Mouse (Mus musculus): ENCODE data around the gene Ugt1a9.
"Not testable (repeated sequence)": the region's sequence is repeated elsewhere in the genome, so short reads cannot be mapped to it uniquely, and the experiment has no call there.

Gene Ugt1a9

DNA sequence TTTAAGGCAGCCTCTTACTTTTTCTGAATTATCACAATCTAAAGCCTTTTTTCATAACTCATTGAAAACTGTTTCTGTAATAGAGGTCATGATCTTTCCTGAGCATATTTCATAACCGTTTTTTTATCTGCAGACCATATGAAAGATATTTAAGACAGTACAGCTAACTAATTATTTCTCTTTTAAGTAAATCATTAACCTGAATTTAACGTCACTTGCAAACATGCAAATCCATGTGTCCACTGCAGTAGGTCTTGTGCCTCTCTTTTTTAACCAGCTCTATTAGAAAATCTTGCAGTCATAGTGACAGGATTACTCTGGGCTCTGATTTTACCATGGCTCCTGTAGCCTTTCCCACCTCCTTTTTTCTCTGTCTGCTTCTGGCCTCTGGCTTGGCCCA lies at the start of gene Ugt1a9:
TSS of gene Ugt1a9 (plus strand) at position 306 of the 400 bp plus-strand sequence.
- DNase-seq (ENCODE audit: low spot score in 2 of 2): no peak

DNA sequence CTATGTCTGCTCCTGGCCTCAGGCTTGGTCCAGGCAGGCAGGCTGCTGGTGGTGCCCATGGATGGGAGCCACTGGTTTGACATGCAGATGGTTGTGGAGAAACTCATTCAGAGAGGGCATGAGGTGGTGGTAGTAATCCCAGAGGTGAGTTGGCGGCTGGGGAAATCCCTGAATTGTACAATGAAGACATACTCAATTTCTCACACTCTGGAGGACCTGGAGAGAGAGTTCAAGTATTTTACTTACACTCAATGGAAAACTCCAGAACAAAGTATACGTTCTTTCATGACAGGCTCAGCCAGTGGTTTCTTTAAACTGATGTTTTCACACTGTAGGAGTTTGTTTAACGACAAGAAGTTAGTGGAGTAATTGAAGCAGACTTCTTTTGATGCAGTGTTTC lies 45.4 kb upstream of the Ugt1a9 start:
- not testable (repeated sequence) for DNase-seq (ENCODE audit: low spot score in 2 of 2)

DNA sequence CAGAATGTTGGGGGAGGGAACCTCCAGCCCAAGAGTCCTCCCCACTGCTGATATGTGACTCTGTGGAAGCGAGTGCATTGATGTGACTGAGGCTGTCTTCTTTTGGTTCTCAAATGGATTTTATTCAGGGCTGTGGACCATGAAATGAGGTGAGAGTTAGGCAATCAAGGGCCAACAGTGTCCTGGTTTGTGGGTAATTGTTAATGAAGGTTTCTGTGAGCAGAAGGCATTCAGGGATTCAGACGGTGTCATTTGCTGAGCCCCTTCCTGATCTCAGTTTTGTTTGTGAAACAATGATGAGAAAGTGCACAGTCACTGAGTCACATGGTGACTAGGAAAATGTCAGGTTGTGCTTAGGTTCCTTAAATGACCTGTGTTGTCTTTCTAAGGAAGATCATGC lies 27.6 kb upstream of the Ugt1a9 start:
- not testable (repeated sequence) for DNase-seq (ENCODE audit: low spot score in 2 of 2)

DNA sequence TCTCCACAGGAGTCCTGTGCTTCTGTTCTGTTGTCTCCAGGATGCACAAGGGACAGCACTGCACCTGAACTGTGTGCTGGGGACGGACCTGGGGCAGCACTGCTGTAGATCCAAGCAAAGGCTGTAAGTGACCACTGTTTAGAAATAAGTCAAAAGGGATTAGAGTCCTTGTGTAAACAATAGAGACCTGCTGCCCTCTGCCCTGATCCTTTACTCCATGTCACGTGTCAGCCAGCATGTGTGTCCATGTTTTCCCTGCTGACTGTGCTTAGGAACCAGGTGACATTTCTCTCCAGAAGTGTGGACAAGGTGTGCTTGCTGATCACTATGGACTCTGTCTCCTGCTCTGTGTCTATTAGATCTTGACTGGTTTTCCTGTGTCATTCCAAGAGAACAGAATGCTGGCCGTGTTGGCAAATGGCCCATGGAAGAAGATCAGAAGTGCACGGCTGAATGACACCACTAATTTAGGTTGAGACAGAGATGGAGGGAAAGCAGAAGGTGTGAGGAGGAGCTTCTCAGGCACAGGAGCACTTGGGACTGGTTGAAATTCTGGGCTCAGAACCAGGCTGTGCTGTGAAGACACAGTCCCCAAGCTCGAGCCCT lies 25.7 kb upstream of the Ugt1a9 start:
- not testable (repeated sequence) for DNase-seq (ENCODE audit: low spot score in 2 of 2)

DNA sequence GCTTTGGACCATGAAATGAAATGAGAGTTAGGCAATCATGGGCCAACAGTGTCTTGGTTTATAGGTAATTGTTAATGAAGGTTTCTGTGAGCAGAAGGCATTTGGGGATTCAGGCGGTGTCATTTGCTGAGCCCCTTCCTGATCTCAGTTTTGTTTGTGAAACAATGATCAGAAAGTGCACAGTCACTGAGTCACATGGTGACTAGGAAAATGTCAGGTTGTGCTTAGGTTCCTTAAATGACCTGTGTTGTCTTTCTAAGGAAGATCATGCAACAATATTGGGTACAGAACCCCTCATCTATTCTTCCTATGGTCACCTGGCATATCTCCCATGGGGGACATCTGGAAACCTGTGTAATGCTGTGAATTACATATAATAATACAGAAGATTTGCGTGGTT lies 23.2 kb upstream of the Ugt1a9 start:
- not testable (repeated sequence) for DNase-seq (ENCODE audit: low spot score in 2 of 2)

DNA sequence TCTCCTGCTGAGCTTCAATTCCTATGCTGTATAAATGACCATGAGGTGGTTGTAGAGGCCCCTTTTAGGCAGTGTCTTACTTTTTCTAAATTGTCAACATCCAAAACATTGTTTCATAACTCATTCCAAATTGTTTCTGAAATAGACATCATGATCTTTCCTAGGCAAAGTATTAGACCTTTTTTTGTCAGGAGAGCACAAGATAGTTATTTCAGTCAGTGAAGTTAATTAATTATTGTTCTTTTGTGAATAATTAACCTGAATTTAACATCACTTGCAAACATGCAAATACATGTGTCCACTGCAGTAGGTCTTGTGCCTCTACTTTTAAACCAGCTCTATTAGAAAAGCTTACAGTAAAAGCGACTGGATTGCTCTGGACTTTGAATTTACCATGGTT lies 15.5 kb upstream of the Ugt1a9 start, which contains the start of gene Ugt1a10:
TSS of gene Ugt1a10 (plus strand) at position 301 of the 400 bp plus-strand sequence.
- DNase-seq (ENCODE audit: low spot score in 2 of 2): no peak

DNA sequence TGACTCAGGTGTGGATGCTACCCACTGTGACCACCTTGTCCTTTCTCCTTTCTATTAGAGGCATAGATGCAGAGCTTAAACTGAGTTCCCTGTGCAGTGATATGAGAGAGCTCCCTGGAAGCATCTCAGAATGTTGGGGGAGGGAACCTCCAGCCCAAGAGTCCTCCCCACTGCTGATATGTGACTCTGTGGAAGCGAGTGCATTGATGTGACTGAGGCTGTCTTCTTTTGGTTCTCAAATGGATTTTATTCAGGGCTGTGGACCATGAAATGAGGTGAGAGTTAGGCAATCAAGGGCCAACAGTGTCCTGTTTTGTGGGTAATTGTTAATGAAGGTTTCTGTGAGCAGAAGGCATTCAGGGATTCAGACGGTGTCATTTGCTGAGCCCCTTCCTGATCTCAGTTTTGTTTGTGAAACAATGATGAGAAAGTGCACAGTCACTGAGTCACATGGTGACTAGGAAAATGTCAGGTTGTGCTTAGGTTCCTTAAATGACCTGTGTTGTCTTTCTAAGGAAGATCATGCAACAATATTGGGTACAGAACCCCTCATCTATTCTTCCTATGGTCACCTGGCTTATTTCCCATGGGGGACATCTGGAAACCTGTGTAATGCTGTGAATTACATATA lies 4.0 kb upstream of the Ugt1a9 start:
- not testable (repeated sequence) for DNase-seq (ENCODE audit: low spot score in 2 of 2)

DNA sequence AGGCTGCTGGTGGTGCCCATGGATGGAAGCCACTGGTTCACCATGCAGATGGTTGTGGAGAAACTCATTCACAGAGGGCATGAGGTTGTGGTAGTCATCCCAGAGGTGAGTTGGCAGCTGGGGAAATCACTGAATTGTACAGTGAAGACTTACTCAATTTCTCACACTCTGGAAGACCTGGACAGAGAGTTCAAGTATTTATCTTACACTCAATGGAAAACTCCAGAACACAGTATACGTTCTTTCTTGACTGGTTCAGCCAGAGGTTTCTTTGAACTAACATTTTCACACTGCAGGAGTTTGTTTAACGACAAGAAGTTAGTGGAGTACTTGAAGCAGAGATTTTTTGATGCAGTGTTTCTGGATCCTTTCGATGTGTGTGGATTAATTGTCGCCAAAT lies 302 bp downstream of the Ugt1a9 start:
- no peak for DNase-seq (ENCODE audit: low spot score in 2 of 2)

DNA sequence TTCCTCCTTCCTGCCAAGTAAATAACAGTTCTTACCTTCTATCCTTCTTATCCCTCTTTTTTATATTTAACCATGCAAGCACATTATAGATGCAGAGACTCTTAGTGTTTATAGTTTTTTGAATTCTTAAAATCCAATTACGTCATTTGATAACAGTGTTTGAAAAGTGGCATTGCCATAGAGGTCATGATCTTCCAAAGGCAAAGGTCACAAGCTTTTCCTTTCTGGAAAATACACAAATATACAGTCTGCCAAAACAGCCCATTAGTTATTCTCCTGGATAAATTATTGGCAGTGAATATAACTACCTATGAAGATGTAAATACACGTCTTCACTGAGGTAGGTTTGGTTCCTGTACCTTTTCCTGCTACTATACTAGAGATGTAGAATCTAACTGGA lies 3.9 kb downstream of the Ugt1a9 start:
- DNase-seq (ENCODE audit: low spot score in 2 of 2): no peak

DNA sequence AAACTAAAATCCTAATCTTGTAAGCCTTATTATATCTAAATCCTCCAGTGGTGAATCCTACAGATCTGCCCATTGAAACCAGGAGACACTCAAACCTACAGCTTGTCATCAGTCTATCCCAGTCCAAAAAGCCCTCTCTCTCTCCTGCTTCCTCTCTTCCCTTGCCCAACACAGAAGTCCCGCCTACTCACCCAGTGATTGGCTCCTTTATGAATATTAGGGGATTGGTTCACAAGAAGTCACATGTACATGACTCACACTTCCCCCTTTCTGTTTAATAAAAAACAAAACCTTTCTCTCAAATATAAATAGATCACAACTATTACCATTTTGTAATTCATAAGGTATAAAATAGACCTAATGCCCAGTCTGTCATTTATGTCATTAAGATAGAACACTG lies 6.5 kb downstream of the Ugt1a9 start:
- no peak for DNase-seq (ENCODE audit: low spot score in 2 of 2)

DNA sequence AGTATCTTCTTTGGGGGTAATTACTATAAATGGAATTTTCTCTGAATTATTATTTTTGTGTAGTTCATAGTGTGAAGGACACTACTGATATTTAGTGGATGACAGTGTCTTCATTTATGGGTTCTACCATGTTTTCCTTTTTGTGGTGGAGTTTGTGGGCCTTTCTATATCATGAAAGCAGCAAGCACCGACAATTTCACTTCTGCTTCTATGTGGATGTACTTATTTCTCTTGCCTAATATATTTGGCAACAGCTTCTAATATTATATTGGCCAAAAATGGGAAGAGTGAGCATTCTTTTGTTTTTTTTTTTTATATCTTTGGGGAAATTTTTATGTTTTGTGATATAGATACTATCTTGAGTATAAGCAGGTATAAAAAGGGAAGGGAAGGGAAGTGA lies 11.1 kb downstream of the Ugt1a9 start:
- DNase-seq (ENCODE audit: low spot score in 2 of 2): no peak

DNA sequence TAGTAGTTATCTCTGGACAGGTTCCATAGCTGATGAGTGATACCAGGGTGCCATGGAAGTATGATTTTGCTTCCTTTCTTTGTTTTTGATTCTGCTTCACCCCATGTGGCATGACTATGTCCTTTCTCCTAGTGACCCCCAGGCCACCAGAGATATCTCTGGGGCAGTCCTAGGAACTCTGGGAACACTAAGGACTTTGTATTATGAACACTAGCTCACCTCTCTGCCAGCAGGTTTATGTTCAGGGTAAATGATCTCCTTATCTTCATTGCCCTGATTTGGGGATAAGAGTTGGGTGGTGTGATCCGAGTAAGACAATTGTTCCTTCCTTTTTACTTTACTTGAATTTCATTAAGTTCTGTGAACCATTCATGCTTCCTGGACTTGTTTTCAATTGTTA lies 15.5 kb downstream of the Ugt1a9 start:
- no peak for DNase-seq (ENCODE audit: low spot score in 2 of 2)

DNA sequence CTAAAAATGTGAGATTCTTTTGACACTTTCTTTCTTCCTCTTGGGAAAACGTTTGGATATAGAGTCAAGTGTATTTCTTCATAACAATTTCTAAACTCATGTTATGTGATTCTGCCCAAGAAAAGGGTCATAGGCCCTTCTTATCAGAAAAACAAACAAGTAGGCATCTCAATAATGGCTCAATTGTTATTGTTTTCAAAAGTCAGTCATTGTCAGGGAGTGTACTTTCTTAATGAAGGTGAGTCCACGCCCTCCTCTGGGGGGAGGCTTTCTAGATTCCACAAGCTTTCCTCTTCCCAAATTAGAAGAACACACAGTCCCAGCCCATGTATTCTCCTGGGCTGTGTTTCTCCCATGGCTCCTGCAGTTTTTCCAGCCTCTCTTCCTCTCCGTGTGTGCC lies 16.9 kb downstream of the Ugt1a9 start, which contains the start of gene Ugt1a8:
TSS of gene Ugt1a8 (plus strand) at position 301 of the 400 bp plus-strand sequence.
- DNase-seq (ENCODE audit: low spot score in 2 of 2): no peak

DNA sequence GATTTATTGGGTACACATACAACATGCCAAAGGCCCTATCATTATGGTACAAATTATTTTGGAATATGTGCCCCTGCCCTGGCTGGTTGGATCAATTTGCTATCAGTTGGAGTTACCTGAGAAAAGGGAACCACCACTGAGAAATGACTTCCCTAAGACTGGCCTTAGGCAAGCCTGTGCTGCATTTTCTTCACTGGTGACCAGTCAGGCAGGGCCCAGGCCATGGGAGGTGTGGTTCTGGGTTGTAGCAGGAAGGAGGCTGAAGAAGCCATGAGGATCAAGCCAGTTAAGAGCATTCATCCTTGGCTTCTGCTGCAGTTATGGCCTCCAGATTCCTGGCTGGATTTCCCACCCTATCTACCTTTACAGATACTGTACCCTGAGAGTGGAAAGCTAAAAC lies 21.7 kb downstream of the Ugt1a9 start:
- no peak for DNase-seq (ENCODE audit: low spot score in 2 of 2)

DNA sequence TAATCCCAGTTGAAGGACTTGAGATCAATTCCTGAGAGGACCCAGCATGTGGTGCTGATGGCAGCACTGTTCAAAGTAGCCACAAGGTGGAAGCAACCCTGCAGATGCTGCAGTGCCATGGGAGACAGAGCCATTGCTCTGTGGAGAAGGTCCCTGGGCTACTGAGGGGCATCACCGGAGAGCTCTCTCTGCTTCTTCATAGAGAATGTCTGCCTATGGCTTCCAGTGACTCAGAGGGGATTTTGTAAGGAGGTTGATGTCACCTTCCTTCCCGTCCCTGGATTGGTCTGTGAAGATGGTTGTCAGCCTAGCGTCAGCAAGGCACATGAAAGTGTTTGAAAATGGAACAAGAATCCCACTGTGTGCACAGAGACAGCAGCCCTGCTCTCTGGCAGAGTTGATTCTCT lies 23.7 kb downstream of the Ugt1a9 start:
- not testable (repeated sequence) for DNase-seq (ENCODE audit: low spot score in 2 of 2)

DNA sequence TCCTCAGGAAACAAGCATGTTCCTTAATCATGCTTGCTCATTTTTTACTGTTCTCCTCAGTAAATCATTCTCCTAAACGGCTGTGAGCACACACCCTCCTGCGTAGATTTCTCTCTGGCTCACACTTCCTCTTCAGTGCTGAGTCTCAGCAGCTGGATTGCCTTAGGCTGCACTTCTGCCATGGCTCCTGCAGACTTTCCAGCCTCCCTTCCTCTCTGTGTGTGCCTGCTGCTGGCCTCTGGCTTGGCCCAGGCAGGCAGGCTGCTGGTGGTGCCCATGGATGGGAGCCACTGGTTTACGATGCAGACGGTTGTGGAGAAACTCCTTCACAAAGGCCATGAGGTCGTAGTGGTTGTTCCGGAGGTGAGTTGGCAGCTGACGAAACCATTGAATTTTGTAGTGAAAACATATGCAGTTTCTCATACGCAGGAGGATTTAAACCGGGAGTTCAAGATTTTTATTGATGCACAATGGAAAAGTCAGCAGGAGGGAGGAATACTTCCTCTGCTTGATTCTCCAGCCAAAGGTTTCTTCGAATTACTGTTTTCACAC lies 24.4 kb downstream of the Ugt1a9 start, which contains the start of gene Ugt1a7c:
TSS of gene Ugt1a7c (plus strand) at position 122 of the 552 bp plus-strand sequence.
- DNase-seq (ENCODE audit: low spot score in 2 of 2): peak in 1 of 2 experiments; percentile 34

DNA sequence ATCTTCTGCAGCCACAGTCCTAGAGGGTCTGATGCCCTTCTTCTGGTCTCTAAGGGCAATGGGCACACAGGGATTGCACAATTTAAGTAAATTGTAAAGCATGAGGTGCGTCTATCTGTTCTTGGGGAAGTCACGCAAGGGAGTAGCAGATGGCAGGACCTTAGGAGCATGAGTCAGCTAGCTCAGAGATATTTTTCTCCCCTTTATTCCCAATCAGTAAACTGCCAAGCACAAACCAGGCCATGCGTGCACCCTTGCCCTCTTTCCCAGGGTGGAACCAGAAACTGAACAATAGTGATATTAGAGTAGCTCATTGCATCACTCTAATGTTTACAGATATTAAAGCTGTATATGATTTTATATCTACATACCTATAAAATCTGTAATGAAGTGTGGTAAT lies 27.9 kb downstream of the Ugt1a9 start:
- DNase-seq (ENCODE audit: low spot score in 2 of 2): not testable (repeated sequence)

DNA sequence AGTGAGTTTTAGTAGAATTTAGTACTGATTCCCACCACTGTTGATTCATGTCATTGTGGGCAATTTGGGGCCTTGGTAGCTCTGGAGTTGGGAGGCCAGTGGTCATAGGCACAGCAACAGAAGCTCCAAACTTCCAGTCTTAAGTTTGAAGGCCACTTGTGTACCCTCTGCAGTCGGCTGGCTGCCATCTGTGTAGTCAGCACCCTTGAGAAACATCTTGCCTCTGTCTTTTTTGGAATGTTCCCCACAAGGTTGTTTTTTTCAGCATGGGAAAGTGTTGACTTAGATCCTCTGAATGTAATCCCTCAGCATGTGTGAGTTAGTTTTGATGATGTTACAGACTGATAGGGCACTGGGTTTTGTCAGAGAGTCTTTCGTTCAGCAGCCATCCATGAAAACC lies 29.1 kb downstream of the Ugt1a9 start:
- DNase-seq (ENCODE audit: low spot score in 2 of 2): not testable (repeated sequence)

DNA sequence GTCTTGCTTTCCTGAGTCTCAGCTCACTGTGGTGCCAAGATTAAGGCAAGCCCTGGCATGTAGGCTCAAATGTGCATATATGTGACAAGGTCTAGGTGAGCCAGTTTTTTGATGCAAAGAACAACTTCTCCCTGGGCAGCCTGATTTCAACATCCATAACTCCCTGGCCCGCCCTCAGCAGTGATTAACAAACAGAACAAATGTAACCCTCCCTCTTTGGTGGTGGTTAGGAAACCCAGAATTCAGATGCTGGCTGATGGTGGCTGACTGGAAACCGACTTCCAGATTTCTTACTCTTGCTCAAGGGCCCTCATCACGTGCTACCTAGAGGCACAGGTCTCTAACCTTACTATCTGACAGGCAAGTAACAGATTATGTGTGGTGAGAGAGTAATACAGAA lies 32.4 kb downstream of the Ugt1a9 start, which contains the start of gene Ugt1a6b:
TSS of gene Ugt1a6b (plus strand) at position 234 of the 400 bp plus-strand sequence.
- DNase-seq (ENCODE audit: low spot score in 2 of 2): not testable (repeated sequence)

DNA sequence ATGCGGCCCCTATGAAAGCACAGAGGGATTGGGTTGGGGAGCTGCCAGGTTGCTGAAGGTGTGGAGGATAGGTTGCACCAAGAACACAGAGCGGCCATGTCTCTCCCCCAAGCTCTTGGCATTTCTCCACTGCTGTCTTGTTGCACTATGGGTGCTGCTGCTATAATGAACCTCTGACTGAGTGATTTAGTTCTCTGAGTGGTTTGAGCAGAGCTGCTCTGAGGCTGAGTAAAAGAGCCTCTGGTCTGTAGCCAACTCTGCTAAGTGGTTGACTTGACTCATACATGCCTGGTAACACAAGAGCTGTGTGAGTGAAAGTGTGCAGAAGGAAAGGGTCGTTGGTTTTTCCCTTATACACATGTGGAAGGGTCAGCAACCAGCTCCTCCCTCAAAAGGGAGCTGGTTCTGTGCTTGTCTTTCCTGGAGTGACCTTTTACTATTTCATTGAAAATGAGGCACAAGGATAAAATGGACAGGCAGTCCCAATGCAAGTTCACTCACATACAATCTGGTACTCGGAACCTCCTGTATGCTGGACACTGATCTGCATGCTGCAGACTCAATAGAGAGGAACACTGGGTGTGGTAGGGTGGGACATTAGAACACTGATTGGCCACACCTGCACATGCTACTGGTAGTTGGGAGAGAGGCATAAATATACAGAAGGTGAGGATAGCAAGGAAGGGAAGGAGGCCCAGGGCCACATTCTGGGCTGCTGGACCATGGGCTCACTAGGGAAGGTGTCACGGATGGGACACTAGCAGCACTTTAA lies 33.3 kb downstream of the Ugt1a9 start:
- not testable (repeated sequence) for DNase-seq (ENCODE audit: low spot score in 2 of 2)

DNA sequence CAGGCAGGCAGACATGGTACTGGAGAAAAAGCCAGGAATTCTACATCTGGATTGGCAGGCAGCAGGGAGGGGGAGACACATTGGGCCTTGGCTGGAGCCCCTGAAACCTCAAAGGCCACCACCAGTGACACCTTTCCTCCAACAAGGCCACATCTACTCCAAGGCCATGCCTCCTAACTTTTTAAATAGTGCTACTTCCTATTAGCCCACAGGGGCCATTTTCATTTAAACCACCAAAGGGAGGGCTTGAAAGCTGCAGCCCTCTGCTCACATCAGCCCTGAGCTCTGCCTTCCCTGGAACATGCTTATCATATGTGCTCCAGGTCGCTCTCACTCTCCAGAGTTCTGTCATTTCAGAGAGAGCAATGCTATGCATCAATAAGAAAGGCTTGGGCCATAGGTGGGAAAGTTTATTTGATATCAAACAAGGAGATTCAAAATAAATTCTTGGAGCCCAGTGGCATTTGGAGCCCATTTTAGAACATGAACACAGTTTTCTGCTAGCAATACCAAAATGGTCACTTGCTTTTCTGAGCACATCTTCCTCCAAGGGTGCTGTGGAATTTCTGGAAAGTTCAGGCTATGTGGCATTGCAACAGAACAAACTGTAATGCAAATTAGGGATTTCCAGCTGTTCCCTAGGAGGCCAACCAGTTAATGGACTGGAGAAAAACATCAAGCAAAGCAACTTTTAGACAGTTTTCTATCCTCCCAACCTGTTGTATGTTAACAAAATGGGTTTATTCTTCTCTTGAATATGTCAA lies 34.2 kb downstream of the Ugt1a9 start:
- no peak for DNase-seq (ENCODE audit: low spot score in 2 of 2)
